Mouse (Mus musculus) ovary, postnatal 10 days (tissue): ENCODE data around the gene Crip1.

Experiments
- DNase-seq: peaks from one replicate; pipeline ENCODE4 v3.0.0; 2022; ENCODE audit warnings: low spot score

Crip1 gene

DNA sequence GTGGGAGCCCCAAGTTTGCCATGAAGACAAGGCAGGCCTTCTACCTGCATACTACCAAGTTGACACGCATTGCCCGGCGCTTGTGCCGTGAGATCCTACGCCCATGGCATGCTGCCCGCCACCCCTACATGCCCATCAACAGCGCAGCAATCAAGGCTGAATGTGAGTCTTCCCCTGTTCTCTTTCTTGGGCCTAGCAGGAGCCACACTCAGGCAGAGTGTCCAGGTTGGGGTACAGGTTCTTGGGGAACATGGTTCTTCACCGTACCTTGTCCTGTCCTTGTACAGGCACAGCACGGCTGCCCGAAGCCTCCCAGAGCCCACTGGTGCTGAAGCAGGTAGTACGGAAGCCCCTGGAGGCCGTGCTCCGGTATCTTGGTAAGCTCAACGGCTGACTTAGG, 14.5 kb upstream of the Crip1 start:
- no peak for DNase-seq

DNA sequence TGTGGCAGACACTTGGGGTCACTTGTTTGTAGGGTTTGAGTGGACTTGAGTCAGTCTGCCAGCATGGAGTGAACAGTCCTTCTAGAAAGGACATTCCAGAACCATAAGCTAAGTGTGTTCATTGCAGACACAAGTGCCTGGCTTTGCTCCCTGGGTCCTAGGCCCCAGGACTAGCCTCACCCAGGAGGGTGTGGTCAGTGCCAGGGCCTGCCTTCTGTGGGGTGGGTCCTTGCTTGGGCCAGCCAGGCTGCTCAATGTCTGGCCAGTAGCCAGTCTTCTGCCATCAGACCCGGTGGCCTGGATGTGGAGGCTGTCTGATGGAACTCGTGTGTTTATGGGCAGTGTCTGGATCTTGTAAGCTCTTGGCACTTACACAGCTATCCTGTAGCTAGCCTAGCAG, 13.5 kb upstream of the Crip1 start:
- DNase-seq: no peak

GRCm38 (mm10) chr12:113133260-113133659, 12.9 kb upstream of the Crip1 start:
- no peak for DNase-seq

DNA sequence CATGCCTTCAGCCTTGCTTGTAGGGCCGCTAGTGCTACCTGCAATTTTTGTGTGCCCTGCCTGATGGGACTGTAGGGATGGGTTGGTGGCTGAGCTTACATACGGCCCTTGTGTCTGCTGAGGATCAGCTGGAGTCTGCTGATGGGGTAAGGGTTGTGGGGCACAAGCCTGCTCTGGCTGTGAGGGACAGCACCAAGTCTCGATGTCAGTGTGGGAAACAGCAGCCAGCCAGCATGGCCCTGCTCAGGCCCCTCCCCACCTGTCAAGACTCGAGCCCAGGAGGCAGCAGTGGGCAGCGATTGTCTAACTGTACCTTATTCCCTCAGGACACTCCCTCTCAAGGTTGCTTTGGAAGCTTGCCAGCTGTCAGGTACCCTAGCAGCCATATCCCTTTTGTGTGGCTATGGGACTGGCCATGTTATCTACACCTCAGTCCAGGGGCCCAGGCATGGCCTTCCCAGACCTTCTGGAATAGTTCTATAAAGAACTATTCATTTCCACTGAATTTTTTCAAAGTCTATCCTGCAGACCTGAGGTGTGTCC, 12.2 kb upstream of the Crip1 start:
- no peak for DNase-seq

GRCm38 (mm10) chr12:113134502-113134901, 11.6 kb upstream of the Crip1 start:
- DNase-seq: no peak

GRCm38 (mm10) chr12:113135401-113135800, 10.7 kb upstream of the Crip1 start:
- no peak for DNase-seq

- no peak for DNase-seq
Measured at GRCm38 (mm10) chr12:113136492-113137020, 9.6 kb upstream of the Crip1 start.

DNA sequence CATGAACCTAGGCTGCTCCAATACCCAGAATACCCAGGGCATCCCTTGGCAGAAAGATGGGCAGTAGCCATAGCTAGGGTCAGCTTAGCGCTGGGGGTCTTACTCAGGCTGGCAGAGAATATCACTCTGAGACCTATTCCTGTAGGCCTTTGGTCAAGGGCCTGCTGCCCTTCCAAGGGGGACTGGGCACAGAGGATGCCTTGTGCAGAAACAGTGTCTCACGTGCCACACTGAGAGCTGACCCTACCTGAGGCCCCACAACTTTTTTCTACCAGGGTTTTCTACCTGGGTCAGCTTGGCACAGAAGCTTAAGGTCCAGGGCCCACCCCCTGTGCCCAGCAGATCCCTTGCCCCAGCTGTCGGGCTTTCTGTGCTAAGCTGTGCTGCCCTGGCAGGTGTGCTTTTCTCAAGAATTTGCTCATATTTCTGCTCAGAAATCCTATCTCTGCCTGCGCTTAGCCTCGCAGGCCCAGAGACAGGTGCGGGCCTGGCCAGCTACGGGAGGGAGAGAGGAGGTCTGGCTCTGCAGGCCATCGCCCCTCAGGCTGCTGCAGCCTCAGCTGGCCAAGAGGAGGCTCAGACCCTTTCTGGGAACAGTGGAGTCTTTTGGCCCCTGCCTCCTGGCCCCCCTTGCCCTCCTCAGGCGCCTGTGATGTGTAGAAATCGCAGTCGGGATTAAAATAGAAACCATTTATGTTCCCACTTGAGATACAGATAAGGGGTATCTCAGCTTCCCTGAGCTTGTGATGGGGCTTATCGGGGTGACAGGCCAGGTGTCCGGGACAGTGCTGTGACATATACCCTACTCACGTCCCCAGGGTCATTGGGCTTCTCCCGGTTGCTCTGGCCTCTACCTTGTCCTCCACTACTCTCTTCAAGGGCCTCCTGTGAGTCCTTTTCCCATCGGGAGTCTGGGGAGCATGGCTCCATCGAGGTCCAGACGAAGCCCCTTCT, 8.6 kb upstream of the Crip1 start:
- DNase-seq: no peak

GRCm38 (mm10) chr12:113138291-113138690, 7.8 kb upstream of the Crip1 start:
- DNase-seq: no peak

- no peak for DNase-seq
Measured at GRCm38 (mm10) chr12:113138901-113139864, 6.9 kb upstream of the Crip1 start.

DNA sequence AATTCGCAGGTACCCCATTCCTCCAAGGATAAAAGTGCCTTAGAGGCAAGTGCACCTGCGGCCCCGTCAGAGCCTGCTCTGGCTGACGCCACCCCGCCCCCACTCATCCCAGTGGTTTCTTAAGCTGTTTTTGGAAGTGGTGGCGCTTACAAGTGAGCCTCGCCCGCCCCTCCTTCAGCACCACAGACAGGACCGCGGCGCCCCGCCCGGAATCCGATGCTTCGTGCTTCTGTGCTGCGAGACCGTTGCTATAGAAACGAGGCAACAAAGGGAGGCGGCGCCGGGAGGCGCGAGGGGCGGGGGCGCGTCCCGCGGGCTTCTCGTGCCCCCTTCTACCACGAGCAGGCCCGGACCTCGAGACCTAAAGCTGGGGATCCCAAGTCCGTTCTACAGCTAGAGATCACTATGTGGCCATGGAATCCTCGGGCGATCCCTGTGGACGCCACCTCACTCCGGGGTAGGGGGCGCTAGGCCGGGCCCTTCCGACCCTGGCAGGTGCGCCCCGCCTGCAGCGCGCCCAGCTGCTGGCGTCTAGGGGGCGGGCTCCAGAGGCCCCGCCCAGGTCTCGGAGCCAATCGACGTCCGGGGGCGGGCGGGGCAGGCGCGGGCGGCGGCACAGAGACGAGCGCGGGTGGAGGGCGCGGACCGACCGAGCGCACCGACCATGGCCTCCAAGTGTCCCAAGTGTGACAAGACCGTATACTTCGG, 6.1 kb upstream of the Crip1 start, which contains the start of gene Crip2:
Gene Crip2, plus strand, starts transcription at position 329 of the 708 bp plus-strand sequence.
- DNase-seq: no peak

GRCm38 (mm10) chr12:113140616-113141411, 5.3 kb upstream of the Crip1 start:
- DNase-seq: no peak

DNA sequence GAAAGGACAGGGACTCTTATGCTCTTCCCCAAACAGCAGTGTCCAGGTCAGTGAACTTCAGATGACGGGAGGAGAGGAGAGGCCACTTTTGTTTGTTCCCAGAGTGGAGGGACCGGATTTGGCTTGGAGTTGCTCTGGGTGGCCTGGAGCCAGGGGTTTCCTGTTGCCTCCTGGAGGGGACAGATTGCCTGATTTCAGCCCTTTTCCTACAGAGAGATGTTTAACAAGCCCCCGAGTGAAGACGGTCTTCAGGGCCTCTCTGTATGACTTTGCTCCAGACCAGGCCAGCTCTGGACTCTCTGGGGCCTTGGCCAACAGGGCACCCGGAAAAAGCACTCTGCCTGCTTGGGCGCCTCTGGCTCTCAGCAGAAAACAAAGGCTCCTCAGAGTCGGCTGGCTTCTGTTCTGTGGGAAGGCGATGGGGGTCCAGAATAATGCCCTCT, 4.6 kb upstream of the Crip1 start:
- no peak for DNase-seq

DNA sequence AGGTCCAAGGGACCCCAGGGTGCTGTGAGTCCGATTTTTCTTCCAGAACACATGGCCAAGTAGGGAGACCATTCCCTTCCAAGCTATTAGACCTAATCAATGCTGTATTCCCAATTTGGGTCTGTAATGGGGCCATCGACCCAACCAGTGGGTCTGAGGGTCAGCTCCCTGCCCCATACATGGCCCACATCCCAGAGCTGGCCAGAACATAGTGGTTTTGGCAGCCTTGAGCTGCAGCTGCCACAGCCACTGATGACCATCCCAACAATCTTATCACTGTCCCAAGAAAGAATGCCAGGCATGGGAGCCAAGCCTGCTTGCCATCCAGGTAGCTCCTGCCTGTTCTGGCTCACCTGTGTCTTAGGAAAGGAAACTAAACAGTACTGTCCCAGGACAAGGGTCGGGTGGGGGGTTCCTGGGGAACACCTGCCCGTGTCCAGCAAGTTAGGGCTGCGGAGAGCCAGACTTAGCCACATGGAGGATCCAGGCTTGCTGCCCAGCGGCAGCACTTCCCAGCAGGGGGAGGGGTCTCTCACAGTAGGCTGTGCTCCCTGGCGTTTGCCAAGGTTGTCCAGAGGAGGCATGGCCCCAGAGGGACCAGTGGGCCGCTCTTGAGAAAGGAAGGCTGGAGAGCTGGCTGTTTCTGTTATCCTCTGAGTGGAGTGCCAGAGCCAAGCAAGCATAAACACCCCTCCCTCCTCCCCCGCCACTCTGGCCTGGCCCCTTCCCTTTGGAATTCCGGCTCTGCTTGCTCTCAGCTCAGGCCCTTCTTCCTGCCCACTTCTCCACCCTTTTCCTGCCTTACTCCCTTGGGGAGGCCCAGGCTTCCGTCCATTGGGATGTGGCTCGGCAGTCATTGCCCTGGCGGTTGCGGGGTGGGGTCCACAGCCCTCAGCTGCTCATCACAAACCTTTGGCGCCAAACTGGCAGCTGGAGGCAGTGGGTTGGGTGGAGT, 3.8 kb upstream of the Crip1 start:
- DNase-seq: no peak

DNA sequence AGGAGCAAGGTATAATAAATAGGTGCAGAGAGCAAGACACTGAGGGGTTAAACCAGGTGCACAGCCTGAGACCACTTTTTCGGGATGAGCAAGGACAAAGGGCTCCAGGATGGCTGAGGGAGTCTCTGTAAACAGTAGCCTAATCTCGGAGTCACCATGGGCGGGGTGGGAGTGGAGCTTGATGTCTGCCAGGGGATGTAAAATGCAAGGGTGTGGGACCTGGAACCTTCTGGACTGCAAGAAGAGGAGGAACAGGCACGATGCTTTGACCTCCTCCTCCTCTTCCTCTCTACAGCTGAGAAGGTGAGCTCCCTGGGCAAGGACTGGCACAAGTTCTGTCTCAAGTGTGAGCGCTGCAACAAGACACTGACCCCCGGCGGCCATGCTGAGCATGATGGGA, 3.0 kb upstream of the Crip1 start:
- no peak for DNase-seq

GRCm38 (mm10) chr12:113144001-113144756, 1.9 kb upstream of the Crip1 start:
- DNase-seq: no peak

DNA sequence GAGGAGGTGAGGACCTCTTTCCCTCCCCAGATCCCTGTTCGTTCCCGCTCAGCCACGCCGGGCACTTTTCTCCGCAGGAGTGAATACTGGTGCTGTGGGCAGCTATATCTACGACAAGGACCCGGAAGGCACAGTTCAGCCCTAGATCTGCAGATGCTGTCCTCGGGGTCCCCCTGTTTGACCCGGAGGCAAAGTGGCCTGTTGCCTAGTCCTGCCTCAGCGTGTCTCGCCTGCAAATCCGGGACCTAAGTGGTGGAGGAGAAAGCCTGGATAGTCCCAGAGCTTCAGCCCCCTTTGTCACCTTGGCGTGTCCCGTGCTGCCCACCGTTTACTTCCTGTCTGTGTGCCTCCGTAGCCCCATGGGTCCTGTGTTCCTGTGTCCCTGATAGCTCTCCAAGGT, 1.2 kb upstream of the Crip1 start:
- DNase-seq: no peak

- no peak for DNase-seq
Measured at GRCm38 (mm10) chr12:113145591-113145990, 525 bp upstream of the Crip1 start.

DNA sequence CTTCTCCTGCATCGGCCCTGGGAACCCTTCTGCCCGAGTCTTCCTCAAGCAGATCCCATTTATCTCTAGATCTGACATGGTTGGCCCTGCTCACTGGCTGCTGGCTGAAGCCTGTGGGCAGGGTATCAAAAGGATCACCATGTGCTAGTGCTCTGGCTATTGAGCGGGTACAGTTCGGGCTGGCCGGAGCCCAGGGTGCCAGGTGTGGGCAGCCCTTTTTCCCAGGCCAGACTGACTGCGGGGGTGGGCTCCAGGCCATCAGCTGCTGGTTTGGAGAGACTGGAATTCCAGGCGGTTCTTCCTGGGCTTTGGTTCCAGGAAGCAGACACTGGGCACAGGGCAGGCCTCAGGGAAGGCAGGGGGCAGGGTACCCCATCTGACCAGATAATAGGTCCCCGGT, 1.4 kb downstream of the Crip1 start:
- DNase-seq: no peak
